Mouse (Mus musculus) small intestine, adult 2 months (tissue): ENCODE measurements around the gene Golph3. TPM values are rescaled to one million over a fixed set of nuclear protein-coding genes. Genes with fewer than 3 reads are reported as not detected.
"Not testable (repeated sequence)": the region's sequence is repeated elsewhere in the genome, so short reads cannot be mapped to it uniquely, and the experiment has no call there.

Experiments
- H3K27ac ChIP-seq: fragments of 200-500 bp; 2 replicates; pipeline ENCODE4 v1.5.1; 2012; ENCODE audit warnings: low read depth, low read length, control low read depth, inconsistent platforms; ENCODE audit not compliant: insufficient read depth
- H3K27me3 ChIP-seq: fragments of 200-500 bp; 2 replicates; pipeline ENCODE4 v1.6.1; 2012; ENCODE audit warnings: mild to moderate bottlenecking, moderate library complexity, low read length, inconsistent platforms; ENCODE audit not compliant: control insufficient read depth, insufficient read depth
- H3K36me3 ChIP-seq: fragments of 200-500 bp; 2 replicates; pipeline ENCODE4 v1.6.1; 2012; ENCODE audit warnings: mild to moderate bottlenecking, low read length, control low read depth, inconsistent platforms; ENCODE audit not compliant: control insufficient read depth, insufficient read depth
- H3K4me1 ChIP-seq: fragments of 200-500 bp; 2 replicates; pipeline ENCODE4 v1.6.1; 2012; ENCODE audit warnings: low read length, inconsistent platforms, mixed read lengths; ENCODE audit not compliant: control insufficient read depth, insufficient read depth, insufficient read length
- H3K4me3 ChIP-seq: fragments of 200-500 bp; 2 replicates; pipeline ENCODE4 v1.5.1; 2012; ENCODE audit warnings: low read depth, mild to moderate bottlenecking, control low read depth, inconsistent platforms, low read length, moderate library complexity
- CTCF ChIP-seq: fragments of 200-500 bp; IDR thresholded peaks from 2 replicates; pipeline ENCODE4 v1.5.1; 2012; ENCODE audit warnings: low read depth, mild to moderate bottlenecking, control low read depth, inconsistent platforms, low read length, moderate library complexity, mixed read lengths; ENCODE audit not compliant: insufficient replicate concordance, insufficient read length; ENCODE audit errors: extremely low read depth
- POLR2A ChIP-seq: fragments of 200-500 bp; IDR thresholded peaks from 2 replicates; pipeline ENCODE4 v1.6.1; 2012; ENCODE audit warnings: low read depth, mild to moderate bottlenecking, control low read depth, inconsistent platforms, low read length, moderate library complexity
- WGBS: fragments of 180-500 bp; shearing (Covaris S2); methylation state at CpG from one replicate; pipeline ENCODE4 v1.1.7; 2018; 5-methylcytosine and 5-hydroxymethylcytosine counted together
- polyA plus RNA-seq: library from polyadenylated mRNA; depleted of rRNA; stranded (reverse); fragments of >200 nt; gene quantifications from 2 replicates; pipeline ENCODE4 v1.2.3, GENCODE M21; 2012

Golph3 gene
- polyA plus RNA-seq, 1 experiment = 103 TPM

GRCm38 (mm10) chr15:12365416-12366071 lies 44.3 kb downstream of the Golph3 start:
- Histone ChIP-seq H3K36me3 (peaks cover 7% of the 10 kb centered on the region), H3K27me3 (no peaks in the 10 kb centered on the region), H3K27ac (peak overlapping the region; percentile 79), H3K4me3 (peak overlapping the region; percentile 32; the same call in 1 of the 2 replicates), H3K4me1 (peaks cover 21% of the 10 kb centered on the region)
- 62% methylated on average over 15 of the region's 15 CpGs for WGBS
- TF ChIP-seq CTCF (no peak), POLR2A (no peak)

GRCm38 (mm10) chr15:12366072-12366469 lies 44.8 kb downstream of the Golph3 start:
- TF ChIP-seq CTCF (no peak), POLR2A (no peak)
- peak overlapping the region; percentile 79 for H3K27ac ChIP-seq
- H3K27me3 ChIP-seq = no peaks in the 10 kb centered on the region
- peaks cover 2% of the 10 kb centered on the region for H3K36me3 ChIP-seq
- H3K4me1 ChIP-seq = peaks cover 21% of the 10 kb centered on the region
- no peak overlapping the region; the same call in 1 of the 2 replicates for H3K4me3 ChIP-seq
- 32% methylated on average over 3 of the region's 3 CpGs for WGBS

DNA sequence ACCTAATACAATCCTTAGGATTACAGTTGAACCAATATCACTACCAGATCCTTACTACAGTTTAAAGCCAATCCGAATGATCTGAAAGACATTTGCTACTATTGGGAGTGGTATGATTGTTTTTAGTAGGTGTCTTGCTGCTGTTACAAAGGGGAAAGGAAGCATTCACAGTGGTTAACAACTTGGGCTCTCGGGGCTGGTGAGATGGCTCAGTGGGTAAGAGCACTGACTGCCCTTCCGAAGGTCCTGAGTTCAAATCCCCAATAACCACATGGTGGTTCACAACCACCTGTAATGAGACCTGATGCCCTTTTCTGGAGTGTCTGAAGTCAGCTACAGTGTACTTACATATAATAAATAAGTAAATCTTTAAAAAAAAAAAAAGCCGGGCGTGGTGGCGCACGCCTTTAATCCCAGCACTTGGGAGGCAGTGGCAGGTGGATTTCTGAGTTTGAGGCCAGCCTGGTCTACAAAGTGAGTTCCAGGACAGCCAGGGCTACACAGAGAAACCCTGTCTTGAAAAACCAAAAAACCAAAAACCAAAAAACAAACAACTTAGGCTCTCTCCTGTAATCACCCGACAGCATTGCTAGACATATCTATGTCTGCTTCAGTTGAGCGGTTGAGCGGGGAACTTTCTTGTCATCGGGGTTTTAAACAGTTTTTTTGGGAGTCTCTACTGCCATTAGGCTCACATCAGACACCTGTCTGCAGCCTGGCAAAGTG lies 45.5 kb downstream of the Golph3 start:
- peak overlapping the region; percentile 97 for H3K27ac ChIP-seq
- WGBS = 81% methylated on average over 11 of the region's 11 CpGs
- H3K4me1 ChIP-seq = peaks cover 23% of the 10 kb centered on the region
- not testable (repeated sequence) for H3K27me3 ChIP-seq, H3K4me3 ChIP-seq, H3K36me3 ChIP-seq

GRCm38 (mm10) chr15:12367306-12368080 lies 46.2 kb downstream of the Golph3 start:
- TF ChIP-seq CTCF (peak; percentile 15; the same call in 1 of the 2 replicates), POLR2A (no peak)
- Histone ChIP-seq H3K4me1 (peaks cover 23% of the 10 kb centered on the region), H3K4me3 (0 out of 2 replicates have a peak overlapping the region, but pooled peaks have one; percentile 10), H3K36me3 (no peaks in the 10 kb centered on the region; the same call in 1 of the 2 replicates), H3K27ac (peak overlapping the region; percentile 97), H3K27me3 (no peaks in the 10 kb centered on the region)
- 20% methylated on average over 13 of the region's 13 CpGs for WGBS

- TF ChIP-seq POLR2A (no peak), CTCF (no peak)
- 71% methylated on average over 11 of the region's 11 CpGs for WGBS
Measured at GRCm38 (mm10) chr15:12368357-12368756, 47.1 kb downstream of the Golph3 start.

DNA sequence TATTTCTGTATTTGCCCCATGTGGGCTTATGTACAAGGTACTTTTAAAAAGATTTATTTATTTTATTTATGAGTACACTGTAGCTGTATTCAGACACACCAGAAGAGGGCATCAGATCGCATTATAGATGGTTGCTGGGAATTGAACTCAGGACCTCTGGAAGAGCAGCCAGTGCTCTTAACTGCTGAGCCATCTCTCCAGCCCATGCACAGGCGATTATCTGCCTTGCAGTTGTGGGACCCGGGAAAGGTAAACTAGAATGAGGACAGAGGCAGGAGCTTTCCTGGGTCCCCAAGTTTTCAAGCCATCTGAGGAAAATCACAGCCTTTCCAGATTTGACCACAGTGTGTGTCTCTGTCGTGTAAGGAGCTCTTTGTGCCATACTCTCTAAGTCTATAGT lies 47.6 kb downstream of the Golph3 start:
- 87% methylated on average over 4 of the region's 4 CpGs for WGBS
- H3K36me3 ChIP-seq = no peaks in the 10 kb centered on the region
- H3K27ac ChIP-seq = no peak overlapping the region
- no peak overlapping the region for H3K4me3 ChIP-seq
- H3K4me1 ChIP-seq = peaks cover 23% of the 10 kb centered on the region
- no peak for TF ChIP-seq CTCF
- TF ChIP-seq POLR2A = no peak
- H3K27me3 ChIP-seq = no peaks in the 10 kb centered on the region

More at GRCm38 (mm10) chr15:12368357-12368756, 47.1 kb downstream of the Golph3 start:
- Histone ChIP-seq H3K4me1 (peaks cover 23% of the 10 kb centered on the region), H3K27me3 (no peaks in the 10 kb centered on the region), H3K36me3 (no peaks in the 10 kb centered on the region), H3K4me3 (no peak overlapping the region), H3K27ac (peak overlapping the region; percentile 97)

- no peak overlapping the region for H3K27ac ChIP-seq
- H3K27me3 ChIP-seq = no peaks in the 10 kb centered on the region
- no peak overlapping the region for H3K4me3 ChIP-seq
- WGBS = 97% methylated on average over 3 of the region's 3 CpGs
- no peak for TF ChIP-seq CTCF
- H3K36me3 ChIP-seq = no peaks in the 10 kb centered on the region
- H3K4me1 ChIP-seq = peaks cover 26% of the 10 kb centered on the region
Measured at GRCm38 (mm10) chr15:12370096-12370495, 48.8 kb downstream of the Golph3 start.
